Mouse (Mus musculus) embryonic facial prominence, embryonic 12.5 days (tissue): ENCODE data around the gene Mindy2. TPM values are rescaled to one million over a fixed set of nuclear protein-coding genes. Genes with fewer than 3 reads are reported as not detected.

ENCODE experiments used
- ATAC-seq: fragments of 200-750 bp; cut with Nextera tagmentation; 2 replicates; pipeline ENCODE4 v1.8.0; 2017; ENCODE audit not compliant: insufficient number of reproducible peaks, insufficient read depth, low FRiP score, low TSS enrichment
- H3K27ac ChIP-seq: fragments of 300-500 bp; sonication (generic); 2 replicates; pipeline ENCODE4 v1.5.1; 2016; ENCODE audit warnings: mild to moderate bottlenecking
- H3K27me3 ChIP-seq: fragments of 300-500 bp; sonication (generic); 2 replicates; pipeline ENCODE4 v1.6.1; 2016; ENCODE audit warnings: mild to moderate bottlenecking, moderate library complexity
- H3K36me3 ChIP-seq: fragments of 300-500 bp; sonication (generic); 2 replicates; pipeline ENCODE4 v1.6.1; 2016; ENCODE audit warnings: mild to moderate bottlenecking
- H3K4me1 ChIP-seq: fragments of 300-500 bp; sonication (generic); 2 replicates; pipeline ENCODE4 v1.6.1; 2016
- H3K4me2 ChIP-seq: fragments of 300-500 bp; sonication (generic); replicated peaks from 2 replicates; pipeline ENCODE4 v1.6.1; 2016; ENCODE audit warnings: mild to moderate bottlenecking, moderate library complexity
- H3K4me3 ChIP-seq: fragments of 300-500 bp; sonication (generic); 2 replicates; pipeline ENCODE4 v1.5.1; 2016; ENCODE audit warnings: mild to moderate bottlenecking
- H3K9ac ChIP-seq: fragments of 300-500 bp; sonication (generic); 2 replicates; pipeline ENCODE4 v1.6.1; 2016; ENCODE audit warnings: mild to moderate bottlenecking, moderate library complexity
- H3K9me3 ChIP-seq: fragments of 300-500 bp; sonication (generic); 2 replicates; pipeline ENCODE4 v1.6.1; 2016; ENCODE audit warnings: mild to moderate bottlenecking, moderate library complexity
- WGBS: fragments of 180-500 bp; shearing (Covaris S2); methylation state at CpG from one replicate; pipeline ENCODE4 v1.1.7; 2016; 5-methylcytosine and 5-hydroxymethylcytosine counted together
- polyA plus RNA-seq: library from polyadenylated mRNA; unstranded; fragments of >200 nt; fragmentation: Nextera tagmentation; extraction: Ambion mirVana; gene quantifications from 2 replicates; pipeline ENCODE4 v1.2.1, GENCODE M21; 2016

Mindy2 gene
- polyA plus RNA-seq, 1 experiment from 2014 or later = 16.0 TPM

DNA sequence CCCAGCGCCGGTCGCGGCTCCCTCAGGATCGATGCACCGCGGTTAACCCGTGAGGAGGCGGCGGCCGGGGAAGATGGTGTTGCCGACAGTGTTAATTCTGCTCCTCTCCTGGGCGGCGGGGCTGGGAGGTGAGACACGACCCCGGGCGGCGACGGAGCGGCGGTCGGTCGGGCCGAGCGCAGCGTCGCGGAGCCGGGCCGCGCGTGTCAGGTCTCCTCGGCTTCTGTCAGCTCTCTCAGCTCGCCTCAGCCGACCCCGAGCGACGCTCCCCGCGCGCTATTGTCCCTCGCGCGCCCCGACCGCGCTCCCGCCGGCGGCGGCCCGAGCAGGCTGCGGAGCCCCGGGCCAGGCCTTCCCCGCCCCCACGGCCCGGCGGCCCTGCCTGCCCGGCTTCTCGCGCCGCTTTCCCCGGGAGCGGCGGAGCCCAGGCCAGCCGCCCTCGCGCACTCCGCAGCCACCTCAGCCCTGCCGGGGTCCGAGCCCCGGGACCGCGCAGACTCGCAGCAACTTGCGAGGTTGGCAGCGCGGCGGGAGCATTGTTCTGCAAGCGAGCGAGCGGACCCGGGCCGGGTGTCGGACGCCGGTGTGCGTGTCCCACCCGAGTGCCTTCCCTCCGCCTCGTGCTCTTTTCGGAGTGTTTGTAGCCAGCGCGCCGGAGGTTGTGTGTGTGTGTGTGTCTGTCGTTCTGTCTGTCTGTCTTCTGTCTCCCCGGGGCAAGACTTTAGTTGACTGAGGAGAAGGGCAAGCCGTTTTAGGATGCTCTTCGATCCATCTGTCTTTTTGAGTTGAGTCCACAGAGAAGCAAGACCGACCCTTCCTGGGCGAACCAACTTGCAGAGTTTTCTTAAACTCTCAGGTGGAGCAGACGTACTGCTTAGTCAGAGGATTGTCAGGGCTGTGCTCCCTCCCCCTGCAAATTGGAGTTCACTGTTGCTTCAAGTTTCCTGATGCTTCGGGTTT, 22.4 kb upstream of the Mindy2 start:
- peak; percentile 30 for ATAC-seq
- Histone ChIP-seq H3K4me3 (peak overlapping the region; percentile 95), H3K4me1 (peaks cover 16% of the 10 kb centered on the region), H3K4me2 (peak overlapping the region; percentile 78), H3K9me3 (no peaks in the 10 kb centered on the region), H3K9ac (peak overlapping the region; percentile 97), H3K27me3 (no peaks in the 10 kb centered on the region), H3K27ac (peak overlapping the region; percentile 96), H3K36me3 (no peaks in the 10 kb centered on the region)
- under 1% methylated on average over 102 of the region's 103 CpGs for WGBS

DNA sequence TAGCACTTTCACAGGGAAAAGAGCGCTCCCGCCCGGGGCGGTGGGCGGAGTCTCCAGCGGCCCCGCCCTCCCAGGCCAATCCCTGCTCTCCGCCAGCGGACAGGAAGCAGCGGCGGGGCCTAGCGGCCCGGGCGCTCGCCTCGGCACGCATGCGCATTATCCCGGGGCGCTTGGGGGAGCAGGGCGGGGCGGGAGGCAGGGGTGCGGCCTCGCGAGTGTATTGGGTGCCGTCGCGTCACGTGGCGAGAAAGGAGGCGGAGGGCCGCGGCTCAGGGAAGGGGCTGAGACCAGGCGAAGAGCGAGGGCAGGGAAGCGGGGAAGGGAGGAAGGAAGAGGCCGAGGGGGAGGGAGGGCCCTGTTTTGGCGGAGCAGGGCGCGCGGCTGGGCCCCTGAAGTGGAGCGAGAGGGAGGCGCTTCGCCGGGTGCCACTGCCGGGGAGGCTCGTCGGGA, 21.7 kb upstream of the Mindy2 start, which contains the start of gene Adam10:
Gene Adam10 (plus strand): TSS at position 316 of the 450 bp plus-strand sequence.
- Histone ChIP-seq H3K36me3 (no peaks in the 10 kb centered on the region), H3K9me3 (no peaks in the 10 kb centered on the region), H3K9ac (peak within 1 kb of the TSS; percentile 97), H3K4me2 (peak within 1 kb of the TSS; percentile 78), H3K27ac (peak within 1 kb of the TSS; percentile 96), H3K4me3 (peak within 1 kb of the TSS; percentile 95), H3K4me1 (peaks cover 16% of the 10 kb centered on the region), H3K27me3 (no peaks in the 10 kb centered on the region)
- peak; percentile 99 for ATAC-seq
- WGBS = under 1% methylated on average over 46 of the region's 48 CpGs

DNA sequence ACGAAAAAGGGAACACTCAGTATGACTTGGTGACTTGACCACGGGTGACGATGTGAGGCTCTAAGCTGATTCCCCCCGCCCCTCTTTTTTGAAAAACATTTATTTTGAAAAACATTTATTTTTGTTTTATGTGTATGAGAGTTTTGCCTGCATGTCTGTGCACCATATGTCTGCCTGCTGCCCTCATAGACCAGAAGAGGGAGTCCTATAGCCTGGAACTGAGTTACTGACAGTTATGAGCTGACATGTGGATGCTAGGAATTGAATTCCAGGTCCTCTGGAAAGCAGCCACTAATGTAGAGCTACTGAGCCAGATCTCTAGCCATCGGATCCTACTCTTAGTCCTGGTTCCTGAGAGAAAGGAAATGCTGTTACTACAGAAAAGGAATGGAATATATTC, 19.0 kb upstream of the Mindy2 start:
- Histone ChIP-seq H3K27me3 (no peaks in the 10 kb centered on the region), H3K9me3 (no peaks in the 10 kb centered on the region), H3K4me1 (peaks cover 6% of the 10 kb centered on the region), H3K36me3 (no peaks in the 10 kb centered on the region), H3K9ac (no peak overlapping the region), H3K27ac (no peak overlapping the region), H3K4me3 (no peak overlapping the region), H3K4me2 (no peak overlapping the region)
- no peak for ATAC-seq
- 90% methylated on average over 5 of the region's 5 CpGs for WGBS

DNA sequence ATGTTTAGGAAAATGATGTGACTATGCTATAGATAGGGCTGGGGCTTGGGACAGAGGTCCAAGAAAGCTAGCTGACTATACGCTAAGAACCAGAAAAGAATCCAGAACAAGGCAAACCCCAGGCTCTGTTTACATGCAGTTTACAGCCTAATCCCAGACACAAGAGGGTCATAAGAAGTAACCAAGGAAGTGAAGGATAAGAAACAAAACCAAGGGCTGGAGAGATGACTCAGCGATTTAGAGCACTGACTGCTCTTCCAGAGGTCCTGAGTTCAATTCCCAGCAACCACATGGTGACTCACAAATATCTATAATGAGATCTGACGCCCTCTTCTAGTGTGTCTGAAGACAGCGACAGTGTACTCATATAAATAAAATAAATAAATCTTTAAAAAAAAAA, 18.1 kb upstream of the Mindy2 start:
- no peaks in the 10 kb centered on the region for H3K36me3 ChIP-seq
- WGBS = 82% methylated on average over 4 of the region's 4 CpGs
- no peak for ATAC-seq

DNA sequence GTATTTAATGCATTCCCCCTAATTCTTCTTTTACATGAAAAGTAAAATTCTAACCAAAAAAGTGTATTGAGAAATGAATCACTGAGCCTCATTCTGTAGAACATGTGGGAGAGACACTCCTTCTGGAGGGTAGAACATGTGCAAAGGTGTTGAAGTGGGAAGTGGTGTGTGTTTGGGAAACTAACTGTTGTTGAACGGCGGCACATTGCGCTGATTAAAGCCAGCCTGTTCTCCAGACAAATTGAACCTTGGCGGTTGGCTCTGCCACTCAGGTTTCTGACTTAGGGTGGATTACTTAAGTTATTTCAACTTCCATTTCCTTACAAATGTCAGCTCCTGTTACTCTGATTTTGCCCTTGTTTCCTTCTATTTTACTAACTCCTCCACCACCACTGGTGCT, 16.7 kb upstream of the Mindy2 start:
- H3K27me3 ChIP-seq = no peaks in the 10 kb centered on the region
- H3K4me3 ChIP-seq = no peak overlapping the region
- H3K4me2 ChIP-seq = no peak overlapping the region
- 55% methylated on average over 4 of the region's 4 CpGs for WGBS
- H3K27ac ChIP-seq = no peak overlapping the region
- no peaks in the 10 kb centered on the region; the same call in 1 of the 2 replicates for H3K4me1 ChIP-seq
- H3K9ac ChIP-seq = no peak overlapping the region
- ATAC-seq = no peak
- no peaks in the 10 kb centered on the region for H3K36me3 ChIP-seq
- no peaks in the 10 kb centered on the region for H3K9me3 ChIP-seq

More for the DNA sequence above, 18.1 kb upstream of the Mindy2 start:
- Histone ChIP-seq H3K27ac (no peak overlapping the region), H3K27me3 (no peaks in the 10 kb centered on the region), H3K4me2 (no peak overlapping the region), H3K4me1 (peaks cover 3% of the 10 kb centered on the region), H3K4me3 (no peak overlapping the region), H3K9me3 (no peaks in the 10 kb centered on the region), H3K9ac (no peak overlapping the region)

DNA sequence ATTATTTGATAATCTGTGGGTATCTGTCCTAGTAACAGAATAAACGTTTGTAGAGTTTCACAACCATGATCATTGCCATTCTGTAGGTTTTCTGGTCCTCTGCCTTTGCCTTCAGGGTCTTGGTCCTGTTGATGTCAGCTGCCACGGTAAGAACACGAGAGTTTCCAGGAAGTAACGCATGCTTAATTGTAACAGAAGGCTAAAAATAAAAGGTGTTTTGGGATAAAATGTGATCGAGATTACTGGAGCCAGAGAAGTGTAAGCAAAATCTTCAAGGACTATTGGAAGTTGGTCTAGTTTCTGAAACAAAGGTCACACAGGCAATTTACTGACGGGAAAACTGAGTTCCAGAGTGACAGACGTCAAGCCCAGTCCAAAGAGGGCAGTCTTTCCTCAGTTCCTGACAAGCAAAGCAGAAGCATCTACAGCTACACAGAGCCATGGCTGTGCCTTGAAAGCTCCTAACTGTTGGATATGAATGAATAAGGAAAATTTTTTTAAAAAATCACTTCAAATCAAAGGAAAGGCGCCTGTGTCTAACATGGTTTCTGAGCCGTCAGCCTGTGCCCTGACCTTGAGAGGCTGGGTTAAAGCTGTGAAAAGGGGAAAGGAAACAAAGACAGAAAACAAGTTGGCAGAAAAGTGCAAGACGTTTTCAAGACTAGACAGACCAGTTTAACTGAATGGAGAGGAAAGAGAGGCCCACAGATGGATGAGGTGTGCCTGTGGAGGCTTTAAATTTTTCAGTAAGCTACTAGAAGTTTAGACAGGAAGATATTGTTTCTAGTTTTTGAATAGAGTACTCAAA, 15.0 kb upstream of the Mindy2 start:
- no peak for ATAC-seq
- no peak overlapping the region for H3K9ac ChIP-seq
- H3K4me2 ChIP-seq = no peak overlapping the region
- H3K4me1 ChIP-seq = no peaks in the 10 kb centered on the region; the same call in 1 of the 2 replicates
- H3K9me3 ChIP-seq = 0 out of 2 replicates have a peak, but pooled peaks cover 2% of the 10 kb centered on the region
- H3K27ac ChIP-seq = no peak overlapping the region
- 43% methylated on average over 10 of the region's 10 CpGs for WGBS
- H3K4me3 ChIP-seq = no peak overlapping the region
- H3K36me3 ChIP-seq = no peaks in the 10 kb centered on the region
- no peaks in the 10 kb centered on the region for H3K27me3 ChIP-seq

DNA sequence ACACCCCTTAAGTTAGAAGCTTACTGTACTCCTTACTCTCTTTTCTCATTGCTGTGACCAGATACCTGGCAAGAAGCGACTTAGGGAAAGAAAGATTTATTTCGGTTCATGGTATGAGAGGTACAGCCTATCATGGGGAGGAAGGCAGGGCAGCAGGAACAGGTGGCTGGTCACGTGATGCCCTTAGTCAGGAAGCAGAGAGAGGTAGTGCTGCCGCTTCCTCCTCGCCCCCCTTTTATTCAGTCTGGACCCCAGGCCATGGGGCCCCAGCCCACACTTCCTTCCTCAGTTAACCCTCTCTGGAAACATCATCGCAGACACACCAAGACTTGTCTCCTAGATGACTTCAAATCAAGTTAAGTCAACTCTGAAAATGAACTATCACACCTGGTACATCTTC, 14.3 kb upstream of the Mindy2 start:
- WGBS = 64% methylated on average over 6 of the region's 6 CpGs
- no peak for ATAC-seq
- H3K9me3 ChIP-seq = 0 out of 2 replicates have a peak, but pooled peaks cover 2% of the 10 kb centered on the region

DNA sequence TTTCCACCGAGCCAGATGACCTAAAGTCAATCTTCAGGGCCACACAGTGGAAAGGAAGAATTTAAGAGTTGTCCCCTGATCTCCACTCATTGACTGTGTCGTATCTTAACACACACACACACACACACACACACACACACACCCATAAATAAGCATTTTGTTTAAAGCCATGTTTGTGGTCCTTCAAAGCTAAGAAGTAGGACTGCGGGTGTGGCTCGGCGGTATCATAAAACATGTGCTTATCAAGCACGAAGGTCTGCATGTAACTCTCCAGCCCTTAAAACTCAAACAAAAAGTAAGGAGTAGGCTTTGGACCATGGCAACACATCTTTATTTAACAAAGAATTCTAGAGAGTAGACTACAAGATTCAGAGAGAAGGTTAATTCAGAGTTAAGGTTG, 13.4 kb upstream of the Mindy2 start:
- no peaks in the 10 kb centered on the region; the same call in 1 of the 2 replicates for H3K4me1 ChIP-seq
- 87% methylated on average over 6 of the region's 6 CpGs for WGBS

More for the DNA sequence above, 14.3 kb upstream of the Mindy2 start:
- Histone ChIP-seq H3K4me2 (no peak overlapping the region), H3K4me3 (no peak overlapping the region), H3K4me1 (no peaks in the 10 kb centered on the region; the same call in 1 of the 2 replicates), H3K36me3 (no peaks in the 10 kb centered on the region), H3K27me3 (no peaks in the 10 kb centered on the region), H3K27ac (no peak overlapping the region), H3K9ac (no peak overlapping the region)

DNA sequence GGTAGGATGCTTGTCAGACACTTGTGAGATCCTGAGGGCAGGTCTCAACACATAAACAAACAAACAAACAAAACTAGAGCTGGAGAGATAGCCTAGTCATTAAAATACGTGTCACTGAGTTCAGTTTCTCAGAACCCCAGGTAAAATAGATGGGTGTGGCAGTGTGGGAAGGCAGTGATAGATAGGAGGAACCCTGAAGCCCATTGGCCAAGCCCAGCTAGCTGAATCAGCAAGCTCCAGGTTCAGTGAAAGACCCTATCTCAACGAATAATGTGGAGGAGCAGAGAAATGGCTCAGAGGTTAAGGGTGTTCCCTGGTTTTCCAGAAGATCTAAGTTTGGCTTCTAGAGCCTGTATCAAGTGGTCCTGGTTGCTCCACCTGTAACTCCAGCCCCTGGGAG, 12.2 kb upstream of the Mindy2 start:
- Histone ChIP-seq H3K27me3 (no peaks in the 10 kb centered on the region), H3K36me3 (no peaks in the 10 kb centered on the region), H3K9ac (no peak overlapping the region), H3K4me3 (no peak overlapping the region), H3K4me1 (no peaks in the 10 kb centered on the region; the same call in 1 of the 2 replicates), H3K4me2 (no peak overlapping the region), H3K27ac (no peak overlapping the region), H3K9me3 (0 out of 2 replicates have a peak, but pooled peaks cover 2% of the 10 kb centered on the region)
- 53% methylated on average over 2 of the region's 2 CpGs for WGBS
- no peak for ATAC-seq

More for the DNA sequence above, 13.4 kb upstream of the Mindy2 start:
- Histone ChIP-seq H3K27me3 (no peaks in the 10 kb centered on the region), H3K4me2 (no peak overlapping the region), H3K9me3 (0 out of 2 replicates have a peak, but pooled peaks cover 2% of the 10 kb centered on the region), H3K36me3 (no peaks in the 10 kb centered on the region), H3K4me3 (no peak overlapping the region), H3K27ac (no peak overlapping the region), H3K9ac (no peak overlapping the region)
- ATAC-seq = no peak

DNA sequence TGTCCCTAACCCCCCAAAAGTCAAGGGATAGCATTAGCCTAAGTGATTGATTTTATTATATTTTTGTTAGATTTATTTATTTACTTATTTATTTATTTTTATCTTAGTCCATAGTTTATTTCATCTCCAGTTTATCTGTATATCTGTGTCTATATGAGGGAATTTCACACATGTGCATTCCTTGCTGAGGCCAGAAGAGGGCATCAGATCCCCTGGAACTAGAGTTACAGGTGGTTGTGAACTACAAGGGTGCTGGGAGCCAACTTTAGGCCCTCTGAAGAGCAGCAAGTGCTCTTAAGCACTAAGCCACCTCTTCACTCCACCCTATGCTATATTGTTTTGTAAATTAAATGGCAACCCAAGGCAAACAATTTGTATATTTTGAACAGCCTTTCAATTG, 11.1 kb upstream of the Mindy2 start:
- no peak overlapping the region for H3K9ac ChIP-seq
- no peak for ATAC-seq

DNA sequence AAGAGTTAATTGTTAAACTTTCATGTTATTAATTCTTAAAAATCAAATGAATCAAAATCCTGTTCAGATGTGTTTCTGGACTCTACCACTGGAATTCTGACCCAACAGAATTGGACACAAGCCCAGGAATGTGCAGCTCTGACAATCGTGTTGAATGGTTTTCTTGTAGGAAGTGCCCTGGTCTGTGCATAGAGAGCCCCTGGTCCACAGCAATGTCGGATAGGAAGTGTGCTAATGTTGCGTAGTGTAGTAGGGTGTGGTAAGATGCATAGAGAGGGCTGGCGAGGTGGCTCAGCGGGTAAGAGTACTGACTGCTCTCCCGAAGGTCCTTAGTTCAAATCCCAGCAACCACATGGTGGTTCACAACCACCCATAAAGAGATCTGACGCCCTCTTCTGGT, 9.8 kb upstream of the Mindy2 start:
- 72% methylated on average over 7 of the region's 7 CpGs for WGBS
- no peaks in the 10 kb centered on the region for H3K4me1 ChIP-seq
- ATAC-seq = no peak
- H3K9ac ChIP-seq = no peak overlapping the region
- no peak overlapping the region for H3K4me2 ChIP-seq
- H3K9me3 ChIP-seq = 0 out of 2 replicates have a peak, but pooled peaks cover 2% of the 10 kb centered on the region
- H3K27ac ChIP-seq = no peak overlapping the region
- no peak overlapping the region for H3K4me3 ChIP-seq
- H3K27me3 ChIP-seq = no peaks in the 10 kb centered on the region
- no peaks in the 10 kb centered on the region for H3K36me3 ChIP-seq

More for the DNA sequence above, 11.1 kb upstream of the Mindy2 start:
- H3K27me3 ChIP-seq = no peaks in the 10 kb centered on the region
- no peak overlapping the region for H3K4me2 ChIP-seq
- H3K4me1 ChIP-seq = no peaks in the 10 kb centered on the region; the same call in 1 of the 2 replicates
- no peak overlapping the region for H3K4me3 ChIP-seq
- H3K36me3 ChIP-seq = no peaks in the 10 kb centered on the region
- 0 out of 2 replicates have a peak, but pooled peaks cover 2% of the 10 kb centered on the region for H3K9me3 ChIP-seq
- H3K27ac ChIP-seq = no peak overlapping the region
